Mouse (Mus musculus) R1 (cell line): ENCODE measurements around the gene Rims1.
A peak's percentile ranks its signal among the peaks of the same experiment; 100 is the strongest.

ENCODE experiments used
- DNase-seq: peaks from one replicate; pipeline ENCODE4 v3.0.0-alpha.2; 2018; ENCODE audit warnings: low read depth, low spot score

Rims1 gene

DNA sequence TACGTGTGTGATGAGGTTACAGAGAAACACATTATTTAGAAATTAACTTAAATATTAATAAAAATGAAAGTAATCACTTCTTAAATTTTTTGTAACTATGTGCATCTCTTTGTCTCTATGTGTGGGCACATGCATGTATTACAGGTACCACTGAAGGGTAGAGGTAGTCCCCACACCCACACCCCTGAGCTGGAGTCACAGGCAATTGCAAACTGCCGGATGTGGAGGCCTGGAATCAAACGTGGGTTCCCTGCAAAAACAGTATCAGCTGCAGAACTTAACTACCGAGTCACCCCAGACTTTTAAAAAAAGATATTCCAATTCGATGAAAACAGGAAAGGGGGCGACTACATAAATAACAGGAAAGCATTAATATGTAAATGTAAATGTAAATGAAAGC is 428.7 kb downstream of the Rims1 start:
- peak; percentile 27 for DNase-seq

DNA sequence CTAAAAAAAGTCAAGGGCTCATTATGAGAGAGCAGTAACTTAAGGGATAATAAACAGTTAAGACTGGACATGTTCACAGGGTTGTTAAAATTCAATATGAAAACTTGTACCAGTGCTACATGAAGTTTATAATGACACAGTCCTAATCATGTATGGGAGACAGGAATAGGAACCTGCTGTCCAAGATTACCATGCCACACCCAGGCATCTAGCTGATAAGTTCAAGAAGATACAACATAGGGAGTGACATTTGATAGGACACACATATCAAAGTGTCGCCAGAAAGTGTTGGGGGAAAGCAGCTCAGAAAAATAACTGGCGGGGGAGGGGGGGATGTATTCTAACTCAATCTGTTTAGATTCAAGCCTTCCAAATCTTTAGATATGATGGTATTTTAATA is 449.6 kb downstream of the Rims1 start:
- DNase-seq, result no peak

- DNase-seq, result no peak
These were observed 452.1 kb downstream of the Rims1 start for GRCm38 (mm10) chr1:22353687-22354086.

DNA sequence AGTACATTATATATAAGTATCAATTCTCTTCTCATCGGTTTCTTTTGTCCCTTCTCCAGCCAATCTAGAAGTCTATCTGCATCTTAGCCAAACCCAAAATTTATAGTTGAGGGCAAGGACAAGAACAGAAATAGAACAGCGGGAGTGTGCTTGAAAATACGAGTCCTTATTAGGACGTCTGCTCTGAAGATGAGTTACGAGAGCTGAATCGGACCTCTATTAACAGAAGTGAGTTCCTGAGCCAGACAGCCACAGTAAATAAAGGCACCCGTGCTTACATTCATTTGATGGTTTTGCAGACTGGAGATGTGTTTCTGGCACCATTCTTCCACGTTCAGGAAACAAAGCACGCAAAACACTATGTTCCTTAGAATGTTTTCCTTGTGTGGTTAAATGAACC is 466.9 kb downstream of the Rims1 start:
- DNase-seq, result no peak

- peak; percentile 54 for DNase-seq
These were observed 484.7 kb downstream of the Rims1 start for GRCm38 (mm10) chr1:22320941-22321676.

- DNase-seq, result peak; percentile 28
These were observed 490.3 kb downstream of the Rims1 start for GRCm38 (mm10) chr1:22315537-22315936.

- no peak for DNase-seq
These were observed 494.3 kb downstream of the Rims1 start for GRCm38 (mm10) chr1:22311471-22311870.

- DNase-seq, result no peak
These were observed 499.3 kb downstream of the Rims1 start for GRCm38 (mm10) chr1:22306519-22306918.

- DNase-seq, result no peak
These were observed 499.9 kb downstream of the Rims1 start for GRCm38 (mm10) chr1:22305932-22306331.

DNA sequence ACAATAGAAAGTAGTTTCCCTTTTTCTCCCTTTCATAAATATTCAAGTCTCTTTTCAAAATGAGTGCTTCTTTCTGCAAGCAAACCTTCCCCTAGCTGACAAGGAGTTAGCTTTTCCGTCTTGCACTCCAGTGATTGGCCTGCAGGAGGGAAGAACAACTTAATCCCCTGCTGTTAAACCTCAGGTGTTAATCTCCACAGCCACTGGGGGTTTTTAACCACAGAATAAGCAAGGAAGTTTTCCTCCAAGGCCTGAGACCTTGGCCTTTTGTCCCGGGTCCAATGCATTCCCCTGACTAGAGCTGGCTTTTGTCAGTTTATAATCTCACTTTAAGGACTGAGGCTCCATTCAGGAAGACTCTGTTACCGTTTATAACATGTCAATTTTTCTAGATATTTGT is 511.8 kb downstream of the Rims1 start:
- DNase-seq, result peak; percentile 92

GRCm38 (mm10) chr1:22293310-22293709 is 512.5 kb downstream of the Rims1 start:
- no peak for DNase-seq

GRCm38 (mm10) chr1:22286807-22287206 is 519.0 kb downstream of the Rims1 start:
- no peak for DNase-seq

DNA sequence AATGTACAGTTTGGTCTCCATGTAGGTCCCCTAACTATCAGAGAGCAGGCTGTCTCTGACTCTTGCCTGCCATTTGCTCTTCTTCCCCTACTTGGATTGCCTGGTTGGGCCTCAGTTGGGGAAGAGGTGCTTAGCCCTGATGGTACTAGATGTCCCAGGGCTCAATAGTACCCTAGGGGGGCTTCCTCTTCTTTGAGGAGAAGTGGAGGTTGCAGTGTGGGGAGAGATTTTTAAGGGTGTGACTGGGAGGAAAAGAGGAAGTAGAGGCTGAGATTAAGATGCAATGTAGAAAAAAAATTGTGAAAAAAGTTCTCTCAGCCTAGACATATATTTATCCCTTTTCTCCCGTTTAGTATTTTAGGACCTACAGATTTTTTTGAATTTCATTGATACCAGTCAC is 525.8 kb downstream of the Rims1 start:
- no peak for DNase-seq

GRCm38 (mm10) chr1:22274081-22274480 is 531.7 kb downstream of the Rims1 start:
- DNase-seq, result no peak

DNA sequence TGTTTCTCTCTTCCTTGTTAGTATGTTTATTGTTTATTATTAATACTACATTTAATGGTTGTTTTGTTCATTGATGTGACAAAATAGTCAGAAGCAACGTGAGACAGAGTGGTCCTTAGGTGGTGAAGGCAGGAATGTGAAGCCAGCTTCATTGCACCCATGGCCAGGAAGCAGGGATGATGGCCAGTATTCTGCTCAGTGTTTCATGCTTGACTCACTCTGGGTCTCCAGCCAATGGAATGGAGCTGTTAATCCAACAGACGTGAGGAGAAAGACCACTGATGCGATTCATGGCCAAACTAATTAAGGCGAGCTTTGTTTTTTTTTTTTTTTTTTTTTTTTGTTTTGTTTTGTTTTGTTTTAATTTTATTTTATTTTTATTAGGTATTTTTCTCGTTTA is 535.7 kb downstream of the Rims1 start:
- no peak for DNase-seq

DNA sequence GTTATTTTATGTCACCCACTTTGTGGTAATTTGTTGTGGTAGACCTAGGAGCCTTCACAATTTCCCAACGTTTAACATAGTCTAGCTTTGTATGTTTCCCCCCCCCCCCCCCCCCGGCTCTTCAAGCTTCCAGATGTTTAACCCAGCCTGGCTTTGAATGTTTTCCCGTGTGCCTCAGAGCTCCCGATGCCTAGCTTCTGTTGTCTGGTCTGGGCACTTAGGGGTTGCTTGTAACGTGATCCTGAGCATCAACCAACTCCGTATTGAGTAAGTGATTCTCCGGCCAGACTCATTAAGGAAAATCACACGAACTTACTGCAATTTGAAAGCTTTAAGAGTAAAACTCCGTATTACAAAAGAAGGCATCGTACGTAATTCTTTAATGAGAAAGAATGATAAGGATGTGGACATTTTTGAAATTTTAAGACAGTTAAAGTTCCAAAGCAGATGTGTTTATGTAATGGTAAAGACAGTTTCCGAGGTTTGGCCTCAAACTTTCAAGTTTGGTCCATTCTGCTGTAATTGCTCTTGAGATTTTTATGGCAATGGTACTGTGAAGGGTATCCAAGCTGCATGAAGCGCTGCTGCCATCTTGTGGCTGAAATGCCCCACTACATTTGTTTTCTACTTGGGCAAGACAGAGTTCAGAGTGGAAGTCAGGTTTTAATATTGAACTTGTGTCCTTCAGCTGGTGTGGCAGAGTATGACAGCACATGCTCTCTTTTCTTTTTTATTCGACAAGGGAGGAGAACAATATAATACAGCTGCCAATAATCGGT is 537.0 kb downstream of the Rims1 start:
- DNase-seq, result peak; percentile 61

GRCm38 (mm10) chr1:22266491-22266890 is 539.3 kb downstream of the Rims1 start:
- DNase-seq, result peak; percentile 26

GRCm38 (mm10) chr1:22265528-22265927 is 540.3 kb downstream of the Rims1 start:
- no peak for DNase-seq

DNA sequence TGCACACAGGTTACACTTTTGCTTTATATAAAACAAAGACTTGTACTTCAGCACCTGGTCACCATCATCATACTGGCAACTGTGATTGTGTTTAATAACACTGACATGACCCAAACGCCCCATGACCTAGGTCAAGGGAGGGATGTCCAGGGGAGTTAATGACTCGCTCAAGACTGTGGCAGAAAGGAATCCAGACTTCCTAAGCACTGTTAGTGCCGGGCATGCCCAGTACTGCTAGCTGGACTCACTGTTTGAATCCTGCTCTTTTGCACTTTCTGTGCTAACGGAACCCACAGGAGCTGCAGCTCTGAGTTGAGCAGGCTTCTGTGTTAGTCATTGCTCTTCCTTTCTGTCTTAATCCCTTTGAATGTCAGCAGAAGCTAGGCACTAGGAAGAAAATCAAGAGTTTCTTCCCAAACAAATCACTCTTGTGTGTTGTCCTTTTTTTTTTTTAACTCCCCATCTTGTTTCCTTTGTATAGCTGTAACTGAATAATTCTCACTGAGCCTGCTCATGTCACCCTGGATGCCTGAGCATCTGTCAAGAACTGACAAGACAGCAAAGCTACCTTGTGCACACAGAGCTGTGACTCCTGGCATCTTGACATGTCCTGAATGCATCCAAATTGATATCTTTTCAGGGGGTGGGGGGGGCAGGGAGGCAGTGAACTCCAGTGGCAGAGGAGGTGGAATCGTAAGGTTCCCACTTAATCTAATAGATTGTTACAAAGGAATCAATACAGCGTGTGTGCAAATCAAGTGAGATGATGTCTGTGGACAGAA is 543.4 kb downstream of the Rims1 start:
- no peak for DNase-seq

DNA sequence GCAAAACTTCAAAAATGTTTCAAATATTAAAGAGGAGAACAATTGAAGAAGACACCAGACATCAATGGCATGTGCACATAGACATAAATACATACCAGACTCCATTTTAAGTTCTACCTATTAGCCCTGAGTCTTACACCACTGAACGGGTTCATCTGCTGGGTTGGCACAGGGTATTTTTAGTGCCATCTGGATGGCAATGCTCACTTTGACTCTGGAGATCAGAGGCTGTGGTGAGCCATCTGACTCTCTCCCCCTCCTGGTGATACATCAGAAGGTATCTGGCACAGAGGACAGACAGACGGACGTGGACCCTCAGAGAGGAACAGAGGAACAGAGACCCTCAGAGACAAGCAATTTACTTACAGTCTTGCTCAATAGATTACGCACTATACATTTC is 544.1 kb downstream of the Rims1 start:
- DNase-seq, result no peak

GRCm38 (mm10) chr1:22260291-22260690 is 545.5 kb downstream of the Rims1 start:
- DNase-seq, result no peak

- no peak for DNase-seq
These were observed 547.4 kb downstream of the Rims1 start for GRCm38 (mm10) chr1:22258356-22258755.
